In the genomic region with DNA sequence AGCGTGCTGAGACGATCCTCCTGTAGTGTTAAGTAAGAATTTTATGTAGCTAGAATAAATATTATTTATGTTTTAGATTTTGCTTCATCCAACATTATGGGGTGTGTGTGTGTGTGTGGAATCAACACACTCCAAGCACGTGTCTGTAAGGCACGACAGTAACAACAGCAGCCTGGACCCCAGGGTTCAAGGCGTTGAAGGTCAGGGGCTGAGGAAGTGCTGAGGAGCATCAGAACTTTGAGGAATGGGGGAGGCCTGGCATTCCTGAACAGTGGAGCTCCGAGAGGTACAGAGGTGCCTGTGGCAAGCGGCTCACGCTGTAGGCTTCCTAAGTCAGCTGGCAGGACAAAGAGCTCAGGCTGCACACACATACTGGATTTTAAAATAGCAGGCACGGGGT, we compare ENCODE assay signal across 30 mouse cellular contexts.
A peak's percentile ranks its signal among the peaks of the same experiment; 100 is the strongest.
DNase-seq lines count a peak whose midpoint lies in the region; ATAC-seq and TF ChIP-seq lines count a peak whose summit lies in the region.
"Had no signal": no experiment of that assay in that cellular context is flagged by ENCODE, and none has a peak within 500 bp of the region (broad histone marks: within the 10 kb centered on the region; RNA-seq: fewer than 3 reads in every experiment).

No protein-coding gene starts in this region.

- no peak for TF ChIP-seq POLR2A in heart, adult 2 months (IDR thresholded peaks at IDR 0.05; ENCODE audit: insufficient read depth, low read depth, low read length)

- no peaks in the 10 kb centered on the region for H3K27me3 ChIP-seq in forebrain, embryonic 10.5 days (ENCODE audit: poor library complexity, severe bottlenecking)
- H3K27me3 ChIP-seq in forebrain, embryonic 12.5 days, result no peaks in the 10 kb centered on the region
- no peaks in the 10 kb centered on the region for H3K27me3 ChIP-seq in heart, embryonic 15.5 days
- H3K27me3 ChIP-seq in heart, adult 2 months (ENCODE audit: control insufficient read depth, insufficient read depth, low read length), result no peaks in the 10 kb centered on the region
- no peaks in the 10 kb centered on the region for H3K27me3 ChIP-seq in midbrain, embryonic 12.5 days
- H3K27me3 ChIP-seq in midbrain, embryonic 15.5 days (replicated peaks), result no peaks in the 10 kb centered on the region
- no peaks in the 10 kb centered on the region for H3K27me3 ChIP-seq in midbrain, embryonic 16.5 days (ENCODE audit: control insufficient read depth, insufficient read depth, low read depth, low read length)
- H3K27me3 ChIP-seq: embryonic facial prominence, embryonic 13.5 days; hindbrain, embryonic 15.5 days; intestine, embryonic 15.5 days; neural tube, embryonic 12.5 days had no signal

- no peaks in the 10 kb centered on the region for H3K9me3 ChIP-seq in forebrain, embryonic 10.5 days
- no peaks in the 10 kb centered on the region for H3K9me3 ChIP-seq in forebrain, embryonic 12.5 days
- H3K9me3 ChIP-seq in heart, embryonic 15.5 days (replicated peaks), result no peaks in the 10 kb centered on the region
- no peaks in the 10 kb centered on the region for H3K9me3 ChIP-seq in midbrain, embryonic 12.5 days
- no peaks in the 10 kb centered on the region for H3K9me3 ChIP-seq in midbrain, embryonic 15.5 days
- H3K9me3 ChIP-seq in midbrain, embryonic 16.5 days (replicated peaks; ENCODE audit: control insufficient read depth, low read length, poor library complexity, severe bottlenecking), result no peaks in the 10 kb centered on the region
- H3K9me3 ChIP-seq: embryonic facial prominence, embryonic 13.5 days; hindbrain, embryonic 15.5 days; intestine, embryonic 15.5 days; neural tube, embryonic 12.5 days had no signal

- TF ChIP-seq CTCF in heart, adult 2 months (IDR thresholded peaks at IDR 0.05), result no peak

- whole genome bisulfite sequencing in forebrain, embryonic 10.5 days, result 74% methylated on average over 9 of the region's 9 CpGs
- 57% methylated on average over 9 of the region's 9 CpGs for WGBS in forebrain, embryonic 12.5 days
- WGBS in heart, embryonic 15.5 days, result 50% methylated on average over 9 of the region's 9 CpGs
- 59% methylated on average over 9 of the region's 9 CpGs for WGBS in heart, adult 2 months
- WGBS in midbrain, embryonic 12.5 days, result 65% methylated on average over 9 of the region's 9 CpGs
- 60% methylated on average over 9 of the region's 9 CpGs for WGBS in midbrain, embryonic 15.5 days
- 53% methylated on average over 9 of the region's 9 CpGs for WGBS in midbrain, embryonic 16.5 days

- H3K27ac ChIP-seq in forebrain, embryonic 10.5 days, result 0 out of 2 replicates have a peak overlapping the region, but pooled peaks have one; percentile 2
- no peak overlapping the region for H3K27ac ChIP-seq in forebrain, embryonic 12.5 days
- H3K27ac ChIP-seq in heart, embryonic 15.5 days, result peak overlapping the region; percentile 19; the same call in 1 of the 2 replicates
- no peak overlapping the region for H3K27ac ChIP-seq in heart, adult 2 months
- no peak overlapping the region for H3K27ac ChIP-seq in midbrain, embryonic 12.5 days (replicated peaks)
- H3K27ac ChIP-seq in midbrain, embryonic 15.5 days, result no peak overlapping the region
- no peak overlapping the region for H3K27ac ChIP-seq in midbrain, embryonic 16.5 days (ENCODE audit: low read length)
- H3K27ac ChIP-seq: embryonic facial prominence, embryonic 13.5 days; hindbrain, embryonic 15.5 days; intestine, embryonic 15.5 days; layer of hippocampus, adult 2 months; liver, embryonic 14.5 days; macrophage; neural tube, embryonic 12.5 days; stomach, postnatal 0 days had no signal

- ATAC-seq in forebrain, embryonic 12.5 days (ENCODE audit: low FRiP score), result no peak; the same call in 1 of the 2 replicates
- no peak for ATAC-seq in heart, embryonic 15.5 days (replicated peaks; ENCODE audit: insufficient number of reproducible peaks, insufficient read depth, low FRiP score, low read depth)
- peak; percentile 38; the same call in 1 of the 2 replicates for ATAC-seq in midbrain, embryonic 12.5 days (ENCODE audit: low FRiP score, low read depth)
- ATAC-seq in midbrain, embryonic 15.5 days (replicated peaks), result no peak
- peak; percentile 18; the same call in 1 of the 2 replicates for ATAC-seq in midbrain, embryonic 16.5 days
- ATAC-seq: forebrain, postnatal 0 days; intestine, embryonic 15.5 days had no signal

- no peak overlapping the region for H3K4me3 ChIP-seq in forebrain, embryonic 10.5 days
- no peak overlapping the region for H3K4me3 ChIP-seq in forebrain, embryonic 12.5 days (replicated peaks)
- H3K4me3 ChIP-seq in heart, embryonic 15.5 days, result no peak overlapping the region
- no peak overlapping the region for H3K4me3 ChIP-seq in heart, adult 2 months
- H3K4me3 ChIP-seq in midbrain, embryonic 12.5 days, result no peak overlapping the region
- H3K4me3 ChIP-seq in midbrain, embryonic 15.5 days, result no peak overlapping the region
- no peak overlapping the region for H3K4me3 ChIP-seq in midbrain, embryonic 16.5 days (ENCODE audit: low read depth, low read length)
- H3K4me3 ChIP-seq: embryonic facial prominence, embryonic 13.5 days; hindbrain, embryonic 15.5 days; intestine, embryonic 15.5 days; layer of hippocampus, adult 2 months; myocyte; neural tube, embryonic 12.5 days had no signal

- H3K4me2 ChIP-seq in forebrain, embryonic 12.5 days, result no peak overlapping the region
- H3K4me2 ChIP-seq in heart, embryonic 15.5 days, result no peak overlapping the region
- H3K4me2 ChIP-seq in midbrain, embryonic 12.5 days (replicated peaks), result no peak overlapping the region
- H3K4me2 ChIP-seq in midbrain, embryonic 15.5 days, result no peak overlapping the region
- no peak overlapping the region for H3K4me2 ChIP-seq in midbrain, embryonic 16.5 days (ENCODE audit: low read length)
- H3K4me2 ChIP-seq: embryonic facial prominence, embryonic 13.5 days; hindbrain, embryonic 15.5 days; intestine, embryonic 15.5 days; neural tube, embryonic 12.5 days had no signal

- no peak overlapping the region for H3K9ac ChIP-seq in forebrain, embryonic 12.5 days
- no peak overlapping the region for H3K9ac ChIP-seq in heart, embryonic 15.5 days
- H3K9ac ChIP-seq in heart, adult 2 months (ENCODE audit: low read depth, low read length), result no peak overlapping the region
- H3K9ac ChIP-seq in midbrain, embryonic 12.5 days (replicated peaks), result no peak overlapping the region
- H3K9ac ChIP-seq in midbrain, embryonic 15.5 days, result no peak overlapping the region
- H3K9ac ChIP-seq in midbrain, embryonic 16.5 days (ENCODE audit: low read depth, low read length), result no peak overlapping the region
- H3K9ac ChIP-seq: embryonic facial prominence, embryonic 13.5 days; forebrain, postnatal 0 days; hindbrain, embryonic 15.5 days; intestine, embryonic 15.5 days; liver, embryonic 14.5 days; neural tube, embryonic 12.5 days had no signal

- H3K36me3 ChIP-seq in forebrain, embryonic 10.5 days (replicated peaks), result peaks cover 13% of the 10 kb centered on the region
- no peaks in the 10 kb centered on the region for H3K36me3 ChIP-seq in forebrain, embryonic 12.5 days (replicated peaks)
- H3K36me3 ChIP-seq in heart, embryonic 15.5 days, result no peaks in the 10 kb centered on the region
- no peaks in the 10 kb centered on the region for H3K36me3 ChIP-seq in heart, adult 2 months (ENCODE audit: control insufficient read depth, insufficient read depth, low read length)
- no peaks in the 10 kb centered on the region for H3K36me3 ChIP-seq in midbrain, embryonic 12.5 days
- H3K36me3 ChIP-seq in midbrain, embryonic 15.5 days (replicated peaks), result no peaks in the 10 kb centered on the region
- H3K36me3 ChIP-seq in midbrain, embryonic 16.5 days (ENCODE audit: control insufficient read depth, insufficient read depth, low read length), result no peaks in the 10 kb centered on the region
- H3K36me3 ChIP-seq: embryonic facial prominence, embryonic 13.5 days; hindbrain, embryonic 15.5 days; intestine, embryonic 15.5 days; neural tube, embryonic 12.5 days had no signal

- no peak for TF ChIP-seq EP300 in heart, adult 2 months (IDR thresholded peaks at IDR 0.05; ENCODE audit: insufficient read depth, low read depth, low read length)

- H3K79me2 ChIP-seq in heart, adult 2 months (replicated peaks; ENCODE audit: control insufficient read depth, insufficient read depth, low read length), result no peaks in the 10 kb centered on the region

- DNase-seq in forebrain, embryonic 10.5 days (ENCODE audit: extremely low spot score, low spot score), result no peak
- DNase-seq in heart, adult 2 months, result no peak
- no peak for DNase-seq in adrenal gland, adult (ENCODE audit: inconsistent age in 2 of 2, low spot score in 1 of 2)
- DNase-seq: adrenal gland, postnatal 14 days; cerebellum, adult 11 months; cerebellum, adult 9-11 months; forebrain, postnatal 0 days; heart, postnatal 4 days; kidney, adult 2 months; kidney, postnatal 36 days; left cerebral cortex, postnatal 4 days; lung, adult 2 months; lung, postnatal 10 days; right cerebral cortex, postnatal 4 days; thymus, adult 18-20 months; thymus, postnatal 25 days had no signal

- H3K4me1 ChIP-seq in forebrain, embryonic 10.5 days, result peaks cover 18% of the 10 kb centered on the region
- peaks cover 18% of the 10 kb centered on the region for H3K4me1 ChIP-seq in forebrain, embryonic 12.5 days
- peaks cover 8% of the 10 kb centered on the region for H3K4me1 ChIP-seq in heart, embryonic 15.5 days (replicated peaks)
- no peaks in the 10 kb centered on the region for H3K4me1 ChIP-seq in heart, adult 2 months (ENCODE audit: control insufficient read depth, insufficient read depth, low read length)
- H3K4me1 ChIP-seq in midbrain, embryonic 12.5 days, result peaks cover 4% of the 10 kb centered on the region
- peaks cover 8% of the 10 kb centered on the region for H3K4me1 ChIP-seq in midbrain, embryonic 15.5 days
- peaks cover 15% of the 10 kb centered on the region for H3K4me1 ChIP-seq in midbrain, embryonic 16.5 days (ENCODE audit: control insufficient read depth, insufficient read depth, low read length)
- H3K4me1 ChIP-seq: embryonic facial prominence, embryonic 13.5 days; intestine, embryonic 15.5 days; neural tube, embryonic 12.5 days had no signal

- intact Hi-C loops in heart, adult 2 months (cut with DNase I), result no loop called here

Comparison
In these comparisons a context has a peak if more than half of its experiments do, and no peak if none do; other contexts are left out.
1. H3K27ac ChIP-seq: peak in forebrain, embryonic 10.5 days (single experiment) and heart, embryonic 15.5 days (single experiment); none in forebrain, embryonic 12.5 days (single experiment), heart, adult 2 months (single experiment), midbrain, embryonic 12.5 days (single experiment), midbrain, embryonic 15.5 days (single experiment) and midbrain, embryonic 16.5 days (single experiment).
2. ATAC-seq: peak in midbrain, embryonic 12.5 days (single experiment) and midbrain, embryonic 16.5 days (single experiment); none in forebrain, embryonic 12.5 days (single experiment), heart, embryonic 15.5 days (single experiment) and midbrain, embryonic 15.5 days (single experiment).